Mouse (Mus musculus) G1E (cell line): ENCODE measurements around the gene Maml3.

Experiments used
- CTCF ChIP-seq: IDR thresholded peaks from 2 replicates; pipeline ENCODE4 v1.5.1; 2012; ENCODE audit warnings: low read depth, low read length, inconsistent platforms, mixed read lengths
- POLR2AphosphoS5 ChIP-seq: IDR thresholded peaks from 2 replicates; pipeline ENCODE4 v1.6.1; 2012; ENCODE audit warnings: low read depth, low read length, inconsistent platforms; ENCODE audit not compliant: insufficient replicate concordance

DNA sequence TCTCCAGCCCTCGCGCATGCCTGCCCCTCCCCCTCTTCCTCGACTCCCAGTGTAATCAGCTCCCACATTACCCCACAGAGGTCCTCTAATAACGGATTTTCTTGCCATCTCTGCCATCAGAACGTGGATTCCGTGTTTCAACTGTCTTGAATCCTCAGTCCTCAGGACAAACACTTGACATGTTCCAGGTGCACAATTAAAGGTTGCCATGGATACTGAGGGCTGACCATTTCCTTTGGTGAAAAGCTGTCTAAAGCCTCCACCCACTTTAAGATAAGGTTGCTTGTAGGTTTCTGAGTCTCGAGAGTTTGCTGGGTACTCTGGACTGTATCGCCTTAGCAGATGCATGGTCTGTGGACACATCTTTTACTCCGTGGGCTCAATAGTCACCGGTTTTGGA is 458.6 kb downstream of the Maml3 start:
- TF ChIP-seq CTCF (no peak), POLR2AphosphoS5 (no peak)
